Mouse (Mus musculus) midbrain, postnatal 0 days (tissue): ENCODE results near the gene Nlgn3. TPM values are rescaled to one million over a fixed set of nuclear protein-coding genes. Genes with fewer than 3 reads are reported as not detected.

Experiments
- ATAC-seq: fragments of 200-750 bp; cut with Nextera tagmentation; 2 replicates; pipeline ENCODE4 v1.8.0; 2017; ENCODE audit warnings: moderate number of reproducible peaks, mild to moderate bottlenecking, moderate TSS enrichment, moderate library complexity; ENCODE audit not compliant: low FRiP score
- DNase-seq: peaks from one replicate; pipeline ENCODE4 v3.0.0-alpha.2; 2015; ENCODE audit warnings: low spot score
- H3K27ac ChIP-seq: fragments of 300-500 bp; sonication (generic); 2 replicates; pipeline ENCODE4 v1.5.1; 2014; ENCODE audit warnings: low read depth, mild to moderate bottlenecking, low read length, mixed read lengths
- H3K27me3 ChIP-seq: fragments of 300-500 bp; sonication (generic); 2 replicates; pipeline ENCODE4 v1.6.1; 2014; ENCODE audit warnings: low read length, control low read depth, mixed read lengths; ENCODE audit not compliant: insufficient read depth
- H3K36me3 ChIP-seq: fragments of 300-500 bp; sonication (generic); 2 replicates; pipeline ENCODE4 v1.6.1; 2014; ENCODE audit warnings: low read length, control low read depth, mixed read lengths; ENCODE audit not compliant: insufficient read depth
- H3K4me1 ChIP-seq: fragments of 300-500 bp; sonication (generic); 2 replicates; pipeline ENCODE4 v1.6.1; 2014; ENCODE audit warnings: mild to moderate bottlenecking, control low read depth, antibody characterized with exemption, low read length, mixed read lengths; ENCODE audit not compliant: insufficient read depth
- H3K4me2 ChIP-seq: fragments of 300-500 bp; sonication (generic); 2 replicates; pipeline ENCODE4 v1.6.1; 2014; ENCODE audit warnings: low read depth, mild to moderate bottlenecking, low read length, mixed read lengths; ENCODE audit not compliant: poor library complexity, severe bottlenecking
- H3K4me3 ChIP-seq: fragments of 300-500 bp; sonication (generic); 2 replicates; pipeline ENCODE4 v1.5.1; 2014; ENCODE audit warnings: low read depth, mild to moderate bottlenecking, low read length, moderate library complexity
- H3K9ac ChIP-seq: fragments of 300-500 bp; sonication (generic); replicated peaks from 2 replicates; pipeline ENCODE4 v1.6.1; 2014; ENCODE audit warnings: mild to moderate bottlenecking, low read length, moderate library complexity, mixed read lengths; ENCODE audit not compliant: poor library complexity, severe bottlenecking
- H3K9me3 ChIP-seq: fragments of 300-500 bp; sonication (generic); 2 replicates; pipeline ENCODE4 v1.6.1; 2016; ENCODE audit warnings: low read length, control low read depth
- CTCF ChIP-seq: IDR thresholded peaks from 2 replicates; pipeline ENCODE4 v1.5.1; 2016; ENCODE audit warnings: antibody characterized with exemption, mild to moderate bottlenecking
- WGBS: fragments of 180-500 bp; shearing (Covaris S2); extraction: QIAGEN DNeasy Blood & Tissue Kit; methylation state at CpG from one replicate; pipeline ENCODE4 v1.1.7; 2014; 5-methylcytosine and 5-hydroxymethylcytosine counted together
- polyA plus RNA-seq: library from polyadenylated mRNA; unstranded; fragments of >200 nt; fragmentation: Nextera tagmentation; extraction: Ambion mirVana; gene quantifications from 2 replicates; pipeline ENCODE4 v1.2.1, GENCODE M21; 2015
- total RNA-seq: library from RNA; depleted of rRNA; stranded (reverse); fragments of >200 nt; gene quantifications from 2 replicates; pipeline ENCODE4 v1.2.3, GENCODE M21; 2014; rRNA removed

Gene Nlgn3
- 188 and 189 TPM in 2 replicates for total RNA-seq
- polyA plus RNA-seq, result 82.3 and 84.6 TPM in 2 replicates

DNA sequence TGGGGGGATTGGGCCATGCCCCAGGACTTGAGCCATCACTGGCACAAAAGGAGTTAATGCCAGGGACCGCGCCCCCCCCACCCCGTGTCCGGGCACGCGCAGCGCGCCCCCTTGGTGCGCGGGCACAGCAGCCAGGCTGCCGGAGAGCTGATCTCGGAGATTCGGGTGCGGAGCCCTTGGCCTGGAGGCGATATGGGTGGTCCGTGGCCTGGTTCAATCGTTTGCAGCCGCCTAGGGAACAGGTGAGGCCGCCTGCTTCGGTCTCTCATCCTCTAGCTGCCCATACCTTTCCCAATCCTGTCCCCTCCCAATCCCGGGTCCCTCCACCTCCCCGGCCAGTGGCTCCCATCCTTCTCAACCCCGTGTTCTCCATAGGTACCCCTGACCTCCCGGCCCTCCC is at the start of gene Nlgn3:
Gene Nlgn3, plus strand, starts transcription at position 114 of the 400 bp plus-strand sequence.
- Histone ChIP-seq H3K4me2 (peak within 1 kb of the TSS; percentile 60), H3K9ac (peak within 1 kb of the TSS; percentile 77), H3K27me3 (no peaks in the 10 kb centered on the region), H3K4me1 (no peaks in the 10 kb centered on the region), H3K27ac (peak within 1 kb of the TSS; percentile 77), H3K36me3 (peaks cover 4% of the 10 kb centered on the region; the same call in 1 of the 2 replicates), H3K4me3 (peak within 1 kb of the TSS; percentile 50), H3K9me3 (no peaks in the 10 kb centered on the region)
- WGBS, result 37% methylated on average over 16 of the region's 24 CpGs
- DNase-seq (peak; percentile 53), ATAC-seq (0 out of 2 replicates have a peak, but pooled peaks have one; percentile 27)
- TF ChIP-seq CTCF, result no peak

- Histone ChIP-seq H3K36me3 (no peaks in the 10 kb centered on the region), H3K27ac (no peak within 1 kb of the TSS), H3K9ac (0 out of 2 replicates have a peak within 1 kb of the TSS, but pooled peaks have one; percentile 33), H3K4me3 (peak within 1 kb of the TSS; percentile 46), H3K9me3 (no peaks in the 10 kb centered on the region), H3K27me3 (no peaks in the 10 kb centered on the region), H3K4me1 (no peaks in the 10 kb centered on the region), H3K4me2 (peak within 1 kb of the TSS; percentile 78)
- peak; percentile 91 for ATAC-seq
- no peak for TF ChIP-seq CTCF
- WGBS, result 26% methylated on average over 46 of the region's 47 CpGs
- DNase-seq, result peak; percentile 94
Measured at GRCm38 (mm10) chrX:101253952-101254729, 44.8 kb upstream of the Nlgn3 start, which contains the start of gene Foxo4. TSS of gene Foxo4 (plus strand) at chrX:101254528.

DNA sequence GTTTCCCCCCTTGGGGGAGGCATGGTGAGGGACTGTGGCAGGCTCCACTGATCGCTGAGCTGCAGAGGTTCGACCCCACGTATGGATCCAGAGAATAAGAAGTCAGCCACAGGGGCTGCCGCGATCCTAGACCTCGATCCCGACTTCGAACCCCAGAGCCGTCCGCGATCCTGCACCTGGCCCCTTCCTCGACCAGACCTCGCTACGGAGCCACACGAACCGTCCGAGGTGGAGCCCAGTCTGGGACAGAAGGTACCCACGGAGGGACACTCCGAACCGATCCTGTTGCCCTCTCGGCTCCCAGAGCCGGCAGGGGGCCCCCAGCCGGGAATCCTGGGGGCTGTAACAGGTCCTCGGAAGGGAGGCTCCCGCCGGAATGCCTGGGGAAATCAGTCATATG is 44.2 kb upstream of the Nlgn3 start:
- 8% methylated on average over 19 of the region's 26 CpGs for WGBS
- H3K4me2 ChIP-seq, result peak overlapping the region; percentile 78
- 0 out of 2 replicates have a peak overlapping the region, but pooled peaks have one; percentile 33 for H3K9ac ChIP-seq
- TF ChIP-seq CTCF, result no peak
- DNase-seq (no peak), ATAC-seq (peak; percentile 39; the same call in 1 of the 2 replicates)
- H3K4me3 ChIP-seq, result peak overlapping the region; percentile 46
- no peaks in the 10 kb centered on the region for H3K9me3 ChIP-seq
- H3K4me1 ChIP-seq, result no peaks in the 10 kb centered on the region
- no peaks in the 10 kb centered on the region for H3K36me3 ChIP-seq
- H3K27ac ChIP-seq, result no peak overlapping the region
- no peaks in the 10 kb centered on the region for H3K27me3 ChIP-seq

DNA sequence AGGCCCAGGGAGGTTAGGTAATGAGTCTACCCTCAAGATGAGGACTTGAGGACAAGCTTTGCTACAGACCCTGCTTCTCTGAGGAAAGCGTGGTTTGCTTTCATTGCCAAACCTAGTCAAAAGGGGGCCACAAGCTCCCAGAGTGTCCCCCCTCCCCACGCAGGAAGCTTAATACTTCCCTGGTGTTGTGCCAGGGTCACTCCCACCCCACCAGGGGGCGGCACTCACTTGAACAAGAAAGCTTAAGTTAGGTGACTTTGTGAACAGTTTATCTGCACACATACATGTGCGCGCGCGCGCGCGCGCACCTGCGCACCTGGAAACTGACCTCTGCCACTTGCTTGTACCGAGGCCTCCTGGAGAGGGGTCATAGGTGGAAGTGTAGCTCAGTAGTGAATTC is 42.4 kb upstream of the Nlgn3 start:
- ATAC-seq (no peak), DNase-seq (no peak)
- no peaks in the 10 kb centered on the region for H3K27me3 ChIP-seq
- 83% methylated on average over 13 of the region's 13 CpGs for WGBS
- no peak overlapping the region for H3K4me3 ChIP-seq
- TF ChIP-seq CTCF, result 0 out of 2 replicates have a peak, but pooled peaks have one; percentile 27
- H3K9ac ChIP-seq, result no peak overlapping the region
- H3K36me3 ChIP-seq, result no peaks in the 10 kb centered on the region
- H3K4me2 ChIP-seq, result no peak overlapping the region
- H3K27ac ChIP-seq, result no peak overlapping the region
- no peaks in the 10 kb centered on the region for H3K9me3 ChIP-seq
- H3K4me1 ChIP-seq, result no peaks in the 10 kb centered on the region

- Histone ChIP-seq H3K36me3 (no peaks in the 10 kb centered on the region), H3K27me3 (no peaks in the 10 kb centered on the region), H3K4me3 (no peak overlapping the region), H3K9ac (no peak overlapping the region), H3K9me3 (no peaks in the 10 kb centered on the region), H3K4me1 (no peaks in the 10 kb centered on the region), H3K4me2 (no peak overlapping the region), H3K27ac (no peak overlapping the region)
- ATAC-seq (no peak), DNase-seq (peak; percentile 3)
- no peak for TF ChIP-seq CTCF
- 34% methylated on average over 11 of the region's 13 CpGs for WGBS
Measured at GRCm38 (mm10) chrX:101260441-101261325, 38.3 kb upstream of the Nlgn3 start.
